In the genomic region with DNA sequence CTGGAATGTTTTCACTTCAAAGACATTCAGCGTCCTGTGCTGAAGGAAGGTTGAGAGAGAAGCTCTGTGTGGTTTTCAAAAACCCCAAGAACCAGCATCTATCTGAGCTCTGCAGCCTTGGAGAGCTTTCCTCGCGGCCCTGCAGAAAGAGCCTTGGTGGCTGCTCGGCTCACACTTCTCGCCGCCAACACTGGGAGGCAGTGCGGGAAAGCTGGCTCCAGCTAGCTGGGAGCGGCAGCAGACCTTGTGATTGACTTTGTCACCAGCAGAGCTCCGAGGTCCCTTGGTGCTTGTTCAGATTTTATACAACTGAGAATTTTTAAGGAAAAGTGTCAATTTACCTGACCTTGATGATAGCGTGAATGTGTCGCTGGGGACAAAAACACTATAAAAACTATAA, we compare ENCODE assay signal across 9 mouse cellular contexts.
A peak's percentile ranks its signal among the peaks of the same experiment; 100 is the strongest.
DNase-seq lines count a peak whose midpoint lies in the region; ATAC-seq and TF ChIP-seq lines count a peak whose summit lies in the region.
"Had no signal": no experiment of that assay in that cellular context is flagged by ENCODE, and none has a peak within 500 bp of the region (broad histone marks: within the 10 kb centered on the region; RNA-seq: fewer than 3 reads in every experiment).

No protein-coding gene starts in this region.

- peak; percentile 74; the same call in 1 of the 2 replicates for ATAC-seq in embryonic facial prominence, embryonic 14.5 days (ENCODE audit: low read depth)
- ATAC-seq in hindbrain, postnatal 0 days, result 0 out of 2 replicates have a peak, but pooled peaks have one; percentile 64
- ATAC-seq in midbrain, embryonic 12.5 days (ENCODE audit: low FRiP score, low read depth), result peak; percentile 72; the same call in 1 of the 2 replicates

- WGBS in embryonic facial prominence, embryonic 14.5 days, result 6% methylated on average over 11 of the region's 11 CpGs
- WGBS in hindbrain, postnatal 0 days, result 13% methylated on average over 11 of the region's 11 CpGs
- WGBS in midbrain, embryonic 12.5 days, result 12% methylated on average over 11 of the region's 11 CpGs

- H3K9me3 ChIP-seq in embryonic facial prominence, embryonic 14.5 days (ENCODE audit: control insufficient read depth, low read length), result no peaks in the 10 kb centered on the region
- H3K9me3 ChIP-seq in hindbrain, postnatal 0 days (ENCODE audit: low read length), result no peaks in the 10 kb centered on the region
- no peaks in the 10 kb centered on the region for H3K9me3 ChIP-seq in midbrain, embryonic 12.5 days

- peak; percentile 9 for DNase-seq in Muller cell, postnatal 12 days (ENCODE audit: inconsistent ontology term)
- DNase-seq in adrenal gland, postnatal 4 days (ENCODE audit: low spot score in 2 of 2), result peak; percentile 6 to 7
- peak; percentile 72 for DNase-seq in embryonic facial prominence, embryonic 14.5 days (ENCODE audit: low spot score)
- peak; percentile 83 for DNase-seq in hindbrain, postnatal 0 days (ENCODE audit: low spot score)
- peak; percentile 13 for DNase-seq in left cerebral cortex, adult 11 months (ENCODE audit: low spot score)
- DNase-seq in spleen, postnatal 4 days (ENCODE audit: low spot score in 2 of 2), result no peak

- H3K4me2 ChIP-seq in embryonic facial prominence, embryonic 14.5 days (ENCODE audit: low read depth, low read length), result peak overlapping the region; percentile 37; the same call in 1 of the 2 replicates
- H3K4me2 ChIP-seq in hindbrain, postnatal 0 days (ENCODE audit: low read depth, low read length), result no peak overlapping the region
- H3K4me2 ChIP-seq in midbrain, embryonic 12.5 days (replicated peaks), result no peak overlapping the region

- peak; percentile 82 for TF ChIP-seq CTCF in hindbrain, postnatal 0 days (IDR thresholded peaks at IDR 0.05; ENCODE audit: low read depth)
- TF ChIP-seq CTCF in testis, adult 2 months (IDR thresholded peaks at IDR 0.05; ENCODE audit: control insufficient read depth, insufficient read depth, insufficient replicate concordance, low read depth, low read length), result peak; percentile 43; the same call in 1 of the 2 replicates

- no peak overlapping the region for H3K27ac ChIP-seq in embryonic facial prominence, embryonic 14.5 days (replicated peaks; ENCODE audit: low read depth, low read length)
- H3K27ac ChIP-seq in hindbrain, postnatal 0 days, result no peak overlapping the region
- H3K27ac ChIP-seq in midbrain, embryonic 12.5 days (replicated peaks), result no peak overlapping the region
- no peak overlapping the region for H3K27ac ChIP-seq in testis, adult 2 months (ENCODE audit: control insufficient read depth, insufficient read depth, low read depth, low read length)

- no peak for TF ChIP-seq POLR2A in testis, adult 2 months (IDR thresholded peaks at IDR 0.05; ENCODE audit: control insufficient read depth, low read depth, low read length)

- no peak overlapping the region for H3K9ac ChIP-seq in embryonic facial prominence, embryonic 14.5 days (ENCODE audit: low read depth, low read length)
- H3K9ac ChIP-seq in hindbrain, postnatal 0 days (replicated peaks; ENCODE audit: low read length), result no peak overlapping the region
- no peak overlapping the region for H3K9ac ChIP-seq in midbrain, embryonic 12.5 days (replicated peaks)

- H3K27me3 ChIP-seq in embryonic facial prominence, embryonic 14.5 days (replicated peaks; ENCODE audit: control insufficient read depth, insufficient read depth, low read length), result peaks cover 5% of the 10 kb centered on the region; the same call in 1 of the 2 replicates
- 0 out of 2 replicates have a peak, but pooled peaks cover 14% of the 10 kb centered on the region for H3K27me3 ChIP-seq in hindbrain, postnatal 0 days (ENCODE audit: insufficient read depth, low read length)
- peaks cover 75% of the 10 kb centered on the region for H3K27me3 ChIP-seq in midbrain, embryonic 12.5 days
- no peaks in the 10 kb centered on the region for H3K27me3 ChIP-seq in testis, adult 2 months (ENCODE audit: control insufficient read depth, insufficient read depth, low read length)

- H3K4me1 ChIP-seq in embryonic facial prominence, embryonic 14.5 days (ENCODE audit: control insufficient read depth, insufficient read depth, low read length), result peaks cover 6% of the 10 kb centered on the region
- H3K4me1 ChIP-seq in hindbrain, postnatal 0 days (ENCODE audit: insufficient read depth, low read length), result no peaks in the 10 kb centered on the region
- no peaks in the 10 kb centered on the region for H3K4me1 ChIP-seq in midbrain, embryonic 12.5 days
- H3K4me1 ChIP-seq in testis, adult 2 months (ENCODE audit: control insufficient read depth, insufficient read depth, low read length), result no peaks in the 10 kb centered on the region

- no peaks in the 10 kb centered on the region for H3K36me3 ChIP-seq in embryonic facial prominence, embryonic 14.5 days (ENCODE audit: control insufficient read depth, insufficient read depth, low read length)
- H3K36me3 ChIP-seq in hindbrain, postnatal 0 days (ENCODE audit: insufficient read depth, low read length), result no peaks in the 10 kb centered on the region
- H3K36me3 ChIP-seq in midbrain, embryonic 12.5 days, result no peaks in the 10 kb centered on the region
- no peaks in the 10 kb centered on the region for H3K36me3 ChIP-seq in testis, adult 2 months (ENCODE audit: control insufficient read depth, insufficient read depth, low read length)

- no peak overlapping the region for H3K4me3 ChIP-seq in embryonic facial prominence, embryonic 14.5 days (ENCODE audit: low read depth, low read length)
- H3K4me3 ChIP-seq in hindbrain, postnatal 0 days (ENCODE audit: low read length), result no peak overlapping the region
- no peak overlapping the region for H3K4me3 ChIP-seq in midbrain, embryonic 12.5 days
- no peak overlapping the region for H3K4me3 ChIP-seq in testis, adult 2 months (ENCODE audit: control insufficient read depth, low read depth, low read length)
- H3K4me3 ChIP-seq: erythroblast, embryonic 14.5 days had no signal

Comparison
In these comparisons a context has a peak if more than half of its experiments do, and no peak if none do; other contexts are left out.
1. DNase-seq: peak in Muller cell, postnatal 12 days (single experiment), adrenal gland, postnatal 4 days (2 of 2), embryonic facial prominence, embryonic 14.5 days (single experiment), hindbrain, postnatal 0 days (single experiment) and left cerebral cortex, adult 11 months (single experiment); none in spleen, postnatal 4 days (0 of 2).
2. Peak in every context shown above with its lines, with median percentiles within 50 percentile points of each other: ATAC-seq.